Mouse (Mus musculus) thymus, postnatal 0 days (tissue): ENCODE measurements around the gene Rab5c. TPM values are rescaled to one million over a fixed set of nuclear protein-coding genes. Genes with fewer than 3 reads are reported as not detected.

ENCODE experiments used
- DNase-seq: peaks from one replicate; pipeline ENCODE4 v3.0.0-alpha.2; 2015; ENCODE audit warnings: low spot score
- polyA plus RNA-seq: library from polyadenylated mRNA; unstranded; fragments of >200 nt; fragmentation: Nextera tagmentation; extraction: Ambion mirVana; gene quantifications from 2 replicates; pipeline ENCODE4 v1.2.1, GENCODE M21; 2015

Gene Rab5c
- polyA plus RNA-seq, 1 experiment from 2014 or later, result 35.8 TPM

DNA sequence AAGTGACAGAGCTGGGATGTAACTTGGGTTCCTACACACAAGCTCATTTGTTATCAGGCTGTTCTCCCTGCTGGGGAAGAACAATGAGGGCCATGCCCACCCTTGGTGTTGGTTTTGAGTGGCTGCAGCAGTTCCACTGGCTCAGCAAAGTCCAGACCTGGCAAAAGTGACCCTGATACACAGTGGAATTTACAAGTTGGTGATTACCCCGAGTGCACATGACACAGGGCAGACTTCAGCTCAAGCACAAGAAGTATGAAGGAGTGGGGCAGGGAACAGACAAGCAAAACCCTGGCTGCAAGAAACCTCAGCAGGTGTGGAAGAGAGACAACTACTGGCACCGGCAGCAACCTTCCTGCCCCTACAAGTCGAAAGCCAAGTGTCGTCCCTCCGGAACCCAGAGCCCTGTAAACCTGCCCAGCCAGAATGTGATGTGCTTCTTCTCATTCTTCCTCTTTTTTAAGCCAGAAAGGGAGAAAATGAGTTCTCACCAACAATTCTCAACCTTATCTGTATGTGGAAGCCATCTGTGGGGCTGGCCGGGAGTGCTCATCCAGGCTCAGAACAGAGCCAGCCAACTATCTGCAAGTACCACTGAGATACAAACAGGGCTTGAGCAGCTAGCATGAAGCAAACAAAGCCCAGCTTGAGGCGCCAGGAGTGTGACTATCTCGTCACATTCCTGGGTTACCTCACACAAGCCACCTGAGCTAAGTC is 16.1 kb downstream of the Rab5c start:
- DNase-seq, result peak; percentile 16

DNA sequence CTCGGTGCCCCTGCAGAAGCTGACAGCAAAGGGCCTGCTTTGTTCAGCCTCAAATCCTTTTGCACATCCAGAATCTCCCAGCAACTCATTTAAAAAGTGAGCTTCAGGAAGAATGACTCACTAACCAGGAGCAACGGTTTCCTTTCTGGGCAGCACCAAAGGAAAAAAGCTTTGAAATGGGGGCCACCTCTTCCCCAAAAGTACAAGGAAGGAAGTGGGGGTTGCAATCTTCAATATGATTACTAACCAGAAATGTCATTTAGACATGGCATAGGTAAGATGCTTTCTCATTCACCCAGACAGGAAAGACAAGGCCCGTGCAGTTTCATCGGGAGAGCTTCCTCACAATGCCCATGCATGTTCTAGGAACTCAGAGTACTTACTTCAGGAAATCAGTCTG is 16.8 kb downstream of the Rab5c start:
- DNase-seq, result no peak

GRCm38 (mm10) chr11:100720345-100720744 is 17.7 kb downstream of the Rab5c start:
- DNase-seq, result no peak

GRCm38 (mm10) chr11:100719893-100720292 is 18.1 kb downstream of the Rab5c start:
- DNase-seq, result no peak

DNA sequence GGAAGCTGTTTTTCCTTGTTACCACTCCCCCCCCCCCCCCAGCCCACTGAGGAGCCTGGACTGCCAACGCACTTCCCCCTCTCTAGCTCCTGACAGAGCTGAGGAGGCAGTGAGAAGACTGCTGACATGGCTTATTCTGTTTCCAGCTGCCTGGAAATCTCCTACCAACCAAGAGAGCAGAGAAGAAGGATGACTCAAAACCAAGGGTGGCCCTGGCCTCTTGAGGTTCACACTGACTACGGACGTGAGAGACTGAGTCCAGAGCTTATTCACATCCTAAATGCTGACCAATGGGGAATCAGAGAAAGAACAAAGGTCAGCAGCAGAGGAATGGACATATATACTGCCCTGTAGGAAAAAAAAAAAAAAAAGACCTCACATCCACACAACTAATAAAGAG is 18.7 kb downstream of the Rab5c start:
- DNase-seq, result no peak

DNA sequence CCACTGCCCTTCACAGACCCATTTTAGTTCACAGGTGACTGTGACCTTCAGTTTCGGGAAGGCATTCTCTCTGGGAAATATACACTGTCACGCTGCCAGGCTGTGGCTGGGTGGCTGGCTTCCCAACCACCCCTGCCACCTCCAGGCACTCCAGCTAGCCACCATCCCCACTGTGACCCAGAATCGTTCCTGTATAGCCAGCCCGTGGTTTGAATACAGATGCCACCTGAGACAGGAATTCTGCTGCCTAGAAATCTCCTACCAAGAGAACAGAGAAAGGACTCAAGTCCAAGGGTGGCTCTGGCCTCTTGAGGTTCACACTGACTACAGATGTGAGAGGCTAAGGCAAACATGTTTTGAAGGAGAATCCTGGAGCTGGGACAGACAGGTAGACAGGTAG is 19.1 kb downstream of the Rab5c start:
- DNase-seq, result no peak

GRCm38 (mm10) chr11:100718462-100718861 is 19.6 kb downstream of the Rab5c start:
- DNase-seq, result no peak

- no peak for DNase-seq
Measured at GRCm38 (mm10) chr11:100716649-100717048, 21.4 kb downstream of the Rab5c start.

GRCm38 (mm10) chr11:100714948-100715347 is 23.1 kb downstream of the Rab5c start:
- no peak for DNase-seq

- DNase-seq, result peak; percentile 70
Measured at GRCm38 (mm10) chr11:100714534-100714915, 23.5 kb downstream of the Rab5c start.

DNA sequence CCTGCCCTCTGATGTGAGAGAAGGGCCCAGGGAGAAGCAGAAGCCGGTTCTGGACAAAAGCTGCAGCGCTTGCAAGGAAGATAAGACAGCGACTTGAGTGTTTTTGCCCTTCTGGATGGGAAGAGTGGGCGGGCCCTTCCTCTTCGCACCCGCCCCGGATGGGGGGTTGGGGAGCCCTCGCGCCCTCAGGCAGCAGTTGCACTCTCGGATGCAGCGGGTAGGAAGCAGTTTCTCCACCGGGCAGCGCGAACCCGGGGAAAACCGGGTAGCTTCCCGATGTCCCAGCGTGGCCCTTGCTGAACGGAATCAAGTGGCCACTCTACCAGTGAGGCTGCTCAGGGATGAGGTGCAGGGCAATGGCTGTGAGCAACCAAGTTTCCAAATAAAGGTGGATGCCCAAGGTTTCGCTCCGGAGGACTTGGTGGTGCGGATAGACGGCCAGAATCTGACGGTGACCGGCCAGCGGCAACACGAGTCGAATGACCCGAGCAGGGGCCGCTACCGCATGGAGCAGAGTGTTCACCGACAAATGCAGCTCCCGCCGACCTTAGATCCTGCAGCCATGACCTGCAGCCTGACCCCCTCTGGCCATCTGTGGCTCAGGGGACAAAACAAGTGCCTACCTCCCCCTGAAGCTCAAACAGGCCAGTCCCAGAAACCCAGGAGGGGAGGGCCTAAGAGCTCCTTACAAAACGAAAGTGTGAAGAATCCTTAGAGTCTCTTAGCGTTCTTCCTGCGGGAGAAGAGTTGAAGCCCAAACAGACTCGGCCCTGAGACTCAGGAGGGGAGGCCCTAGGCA is 24.1 kb downstream of the Rab5c start, which contains the start of gene Hspb9:
Gene Hspb9 (plus strand): TSS at position 116 of the 799 bp plus-strand sequence.
- DNase-seq, result peak; percentile 83

GRCm38 (mm10) chr11:100713174-100713573 is 24.8 kb downstream of the Rab5c start:
- DNase-seq, result no peak

DNA sequence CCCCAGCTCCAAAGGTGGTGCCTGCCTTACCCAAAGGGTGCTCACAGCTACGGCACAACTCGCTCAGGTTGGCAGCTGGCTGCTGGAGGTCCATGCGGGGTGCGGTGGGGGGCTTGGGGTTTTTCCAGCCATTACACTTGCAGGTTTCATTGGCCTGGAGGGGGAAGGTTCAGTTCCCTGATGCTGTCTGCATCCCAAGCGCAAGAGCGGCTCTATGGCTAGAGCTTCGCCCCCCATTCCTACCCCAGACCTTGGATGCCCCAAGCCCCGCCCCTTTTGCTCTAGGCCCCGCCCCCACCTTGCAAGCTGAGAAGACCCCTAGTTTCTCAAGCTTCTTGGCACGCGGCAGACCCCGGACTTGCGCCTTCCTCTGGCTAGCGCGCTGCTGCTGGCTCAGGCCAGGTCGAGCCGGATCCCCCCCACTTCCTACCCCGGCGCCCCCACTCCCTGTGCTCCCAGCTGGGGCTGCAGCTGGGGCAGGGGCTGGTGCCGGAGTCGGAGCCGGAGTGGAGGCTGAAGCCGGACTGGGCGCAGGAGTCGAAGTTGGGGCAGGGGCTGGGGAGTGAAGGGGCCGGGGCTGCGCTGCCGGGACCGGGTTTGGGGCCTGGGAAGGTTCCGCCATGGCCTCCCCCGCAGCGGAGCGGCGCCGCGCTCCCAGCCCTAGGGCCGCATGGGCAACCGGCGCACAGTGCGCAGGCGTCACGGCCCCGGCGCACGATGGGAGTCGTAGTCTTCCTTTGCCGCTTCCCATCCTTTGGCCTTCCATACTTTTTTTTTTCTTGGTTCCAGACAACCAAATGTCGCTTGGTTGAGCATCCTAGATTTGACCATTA is 26.0 kb downstream of the Rab5c start, which contains the start of gene Kat2a:
Gene Kat2a (minus strand): TSS at position 683 of the 833 bp plus-strand sequence.
- DNase-seq, result peak; percentile 62

- DNase-seq, result no peak
Measured at GRCm38 (mm10) chr11:100710977-100711376, 27.0 kb downstream of the Rab5c start.

DNA sequence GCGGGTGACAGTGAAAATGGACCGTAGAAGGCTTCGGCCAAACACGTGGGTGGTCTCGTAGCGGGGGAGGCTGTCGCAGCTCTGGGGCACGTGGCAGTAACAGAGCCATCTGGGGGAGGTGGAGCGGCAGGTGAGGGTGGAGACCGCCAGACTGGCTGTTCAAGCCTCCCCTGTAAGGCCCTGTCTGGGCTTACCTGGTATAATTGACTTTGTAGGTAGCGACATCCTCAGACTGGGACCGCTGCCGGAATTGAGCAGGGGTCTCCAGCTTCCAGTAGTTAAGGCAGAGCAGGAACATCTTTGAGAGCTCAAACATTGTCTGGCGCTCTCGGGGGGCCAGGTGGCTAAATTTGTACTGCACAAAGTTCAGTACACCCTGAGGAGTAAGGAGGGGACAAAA is 27.5 kb downstream of the Rab5c start:
- DNase-seq, result no peak

GRCm38 (mm10) chr11:100709201-100709810 is 28.7 kb downstream of the Rab5c start:
- DNase-seq, result no peak

DNA sequence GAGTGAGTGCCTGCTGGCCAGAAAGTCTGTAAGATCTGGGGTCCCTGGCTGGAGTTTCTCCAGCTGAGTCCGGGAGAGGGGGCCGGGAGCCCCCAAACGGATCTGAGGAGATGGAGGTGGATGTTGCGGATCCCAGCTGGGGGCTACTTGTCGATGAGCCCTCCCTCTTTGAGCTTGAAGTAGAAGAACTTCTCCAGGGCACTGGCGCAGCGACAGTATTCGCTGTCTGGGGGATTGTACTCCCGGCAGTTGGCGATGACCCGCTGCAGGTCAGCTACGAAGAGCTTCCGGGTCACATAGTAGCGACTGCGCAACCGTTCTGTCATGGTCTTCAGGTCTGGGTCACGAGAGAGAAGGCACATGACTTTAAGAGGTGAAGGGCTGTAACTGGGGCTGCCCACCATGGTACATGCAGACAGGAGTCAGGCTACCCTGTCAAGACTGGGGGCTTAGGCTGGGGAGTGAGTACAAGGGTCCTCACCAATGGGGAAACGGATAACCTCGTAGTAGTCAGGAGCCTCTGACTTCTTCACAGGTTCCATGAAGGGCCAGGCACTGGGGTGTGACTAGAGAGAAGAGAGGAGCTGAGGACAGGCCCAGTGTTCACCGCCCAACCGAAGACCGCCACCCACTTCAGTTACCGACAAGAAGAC is 32.8 kb downstream of the Rab5c start:
- no peak for DNase-seq

DNA sequence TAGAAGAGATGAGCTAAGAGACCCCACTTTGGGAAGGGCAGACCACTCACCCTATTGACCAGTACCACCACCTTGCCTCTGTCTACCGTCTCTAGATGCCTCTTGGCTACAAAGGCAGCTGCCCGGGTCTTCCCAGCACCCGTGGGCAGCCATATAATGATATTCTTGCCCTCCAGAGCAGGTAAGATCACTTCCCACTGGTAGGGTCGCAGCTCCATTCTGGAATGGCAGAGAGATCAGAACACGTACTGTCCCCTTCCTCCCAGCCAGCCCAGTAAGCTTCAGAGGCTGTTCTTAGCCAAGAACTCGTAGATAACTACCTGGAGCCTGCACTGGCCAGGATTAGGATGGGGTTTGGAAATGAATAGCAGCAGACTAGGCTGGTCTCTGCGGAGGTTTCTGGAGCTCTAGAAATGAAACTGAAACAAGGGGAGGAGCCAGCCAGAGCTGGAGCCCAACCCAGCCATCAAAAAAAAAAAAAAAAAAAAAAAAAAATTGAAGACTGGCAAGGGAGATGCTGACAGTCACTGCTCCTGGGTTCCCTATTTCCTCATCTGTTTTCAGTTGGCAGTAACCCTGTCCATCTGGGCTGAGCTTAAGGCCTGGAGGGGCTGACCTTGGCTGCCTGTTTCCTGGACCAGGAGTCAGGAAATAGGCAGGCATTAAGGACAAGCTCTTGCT is 34.0 kb downstream of the Rab5c start, which contains the start of gene Dhx58:
Gene Dhx58 (minus strand): TSS at position 421 of the 681 bp plus-strand sequence.
- DNase-seq, result peak; percentile 25

- no peak for DNase-seq
Measured at GRCm38 (mm10) chr11:100703366-100703765, 34.6 kb downstream of the Rab5c start.

GRCm38 (mm10) chr11:100702906-100703305 is 35.1 kb downstream of the Rab5c start:
- no peak for DNase-seq
